8 mouse cellular contexts compared by ENCODE assay signal in genomic region chr19:6840475-6841291, GRCm38 (mm10). TPM values are rescaled to one million over a fixed set of nuclear protein-coding genes. Genes with fewer than 3 reads are reported as not detected.
DNase-seq lines count a peak whose midpoint lies in the region; ATAC-seq lines count a peak whose summit lies in the region.

Gene Rps6ka4 (minus strand): TSS chr19:6840636.

- peak within 1 kb of the TSS; percentile 94 for H3K4me2 ChIP-seq in hindbrain, embryonic 13.5 days

- peak within 1 kb of the TSS; percentile 75 for H3K9ac ChIP-seq in hindbrain, embryonic 13.5 days

- peaks cover 23% of the 10 kb centered on the region for H3K4me1 ChIP-seq in hindbrain, embryonic 13.5 days (replicated peaks)

- peaks cover 91% of the 10 kb centered on the region for H3K27me3 ChIP-seq in hindbrain, embryonic 13.5 days

- WGBS in hindbrain, embryonic 13.5 days: 2% methylated on average over 44 of the region's 44 CpGs

- no peak within 1 kb of the TSS for H3K27ac ChIP-seq in hindbrain, embryonic 13.5 days

- peak; percentile 90 for DNase-seq in NIH3T3 (ENCODE audit: low read depth)
- DNase-seq in cerebellum, adult 9-11 months: peak; percentile 73
- peak; percentile 57 for DNase-seq in gastrocnemius, adult 18-20 months (ENCODE audit: low spot score)
- peak in 1 of 2 experiments; percentile 51 for DNase-seq in layer of hippocampus, postnatal 25 days (ENCODE audit: extremely low spot score in 1 of 2, low spot score in 1 of 2)
- peak; percentile 78 for DNase-seq in lung, postnatal 10 days
- DNase-seq in ovary, postnatal 14 days (ENCODE audit: low spot score): peak; percentile 51
- DNase-seq in urinary bladder, postnatal 25 days (ENCODE audit: low spot score): peak; percentile 77

- H3K36me3 ChIP-seq in hindbrain, embryonic 13.5 days: no peaks in the 10 kb centered on the region

- peak; percentile 64 for ATAC-seq in hindbrain, embryonic 13.5 days (ENCODE audit: low FRiP score)

- H3K4me3 ChIP-seq in hindbrain, embryonic 13.5 days: peak within 1 kb of the TSS; percentile 55

- no peaks in the 10 kb centered on the region for H3K9me3 ChIP-seq in hindbrain, embryonic 13.5 days

RNA-seq across cellular contexts. Expression of gene Rps6ka4, which starts in this region (rescaled TPM):
- total RNA-seq in gastrocnemius, adult 18-20 months (2021): 10 to 100 TPM in 1 of 2 experiments, 1 to 10 TPM in 1; 9.1 to 10.6 TPM
- 7.0 and 7.3 TPM in 2 replicates for polyA plus RNA-seq in hindbrain, embryonic 13.5 days (2015; fragmentation: Nextera tagmentation; extraction: Ambion mirVana)
- total RNA-seq in layer of hippocampus, postnatal 25 days (2021): 10 to 100 TPM; 32.0 to 34.7 TPM
